Mouse (Mus musculus): ENCODE results near the gene Aldh3b3.
"Not testable (repeated sequence)": the region's sequence is repeated elsewhere in the genome, so short reads cannot be mapped to it uniquely, and the experiment has no call there.

Aldh3b3 gene

GRCm38 (mm10) chr19:3974608-3975007 lies 16.2 kb downstream of the Aldh3b3 start:
- not testable (repeated sequence) for DNase-seq (ENCODE audit: low spot score)

- no peak for DNase-seq (ENCODE audit: low spot score)
Observed at GRCm38 (mm10) chr19:3975866-3976265, 17.4 kb downstream of the Aldh3b3 start.

GRCm38 (mm10) chr19:3980309-3980708 lies 21.9 kb downstream of the Aldh3b3 start:
- peak; percentile 75 for DNase-seq (ENCODE audit: low spot score)

GRCm38 (mm10) chr19:3980917-3981316 lies 22.5 kb downstream of the Aldh3b3 start:
- DNase-seq (ENCODE audit: low spot score): no peak

DNA sequence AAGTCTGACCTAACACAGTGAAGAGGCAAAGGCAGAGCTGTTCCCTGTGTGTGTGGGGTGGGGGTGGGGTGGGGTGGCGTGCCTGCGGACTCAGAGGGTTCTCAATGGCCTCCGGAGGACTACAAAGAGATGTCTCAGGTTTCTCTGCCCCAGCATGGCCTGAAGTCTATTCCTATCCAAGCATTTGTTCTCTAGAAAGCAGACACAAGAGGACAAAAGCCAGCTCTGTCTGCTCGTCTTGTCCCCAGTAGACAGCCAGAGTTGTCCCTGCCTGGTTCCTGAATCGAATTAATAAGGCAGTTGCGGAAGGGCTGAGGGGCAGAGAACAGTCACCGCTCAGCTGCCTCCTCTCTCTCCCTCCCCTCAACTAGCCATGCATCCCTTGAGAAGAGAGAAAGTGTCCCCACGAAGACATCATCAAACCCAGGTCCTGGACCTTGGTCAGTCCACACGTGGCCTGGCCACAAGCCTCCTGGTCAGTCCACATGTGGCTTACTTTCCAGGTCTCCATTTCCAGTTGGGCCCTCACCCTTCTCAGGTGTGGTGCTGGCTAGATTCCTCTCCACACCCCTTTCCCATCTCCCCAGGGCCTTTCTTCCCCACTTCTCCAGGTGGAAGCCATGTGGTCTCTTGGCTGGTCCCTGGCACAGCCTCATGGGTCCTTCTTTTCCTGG lies 25.2 kb downstream of the Aldh3b3 start:
- no peak for DNase-seq (ENCODE audit: low spot score)

GRCm38 (mm10) chr19:3985261-3985681 lies 26.8 kb downstream of the Aldh3b3 start:
- DNase-seq (ENCODE audit: low spot score): no peak

DNA sequence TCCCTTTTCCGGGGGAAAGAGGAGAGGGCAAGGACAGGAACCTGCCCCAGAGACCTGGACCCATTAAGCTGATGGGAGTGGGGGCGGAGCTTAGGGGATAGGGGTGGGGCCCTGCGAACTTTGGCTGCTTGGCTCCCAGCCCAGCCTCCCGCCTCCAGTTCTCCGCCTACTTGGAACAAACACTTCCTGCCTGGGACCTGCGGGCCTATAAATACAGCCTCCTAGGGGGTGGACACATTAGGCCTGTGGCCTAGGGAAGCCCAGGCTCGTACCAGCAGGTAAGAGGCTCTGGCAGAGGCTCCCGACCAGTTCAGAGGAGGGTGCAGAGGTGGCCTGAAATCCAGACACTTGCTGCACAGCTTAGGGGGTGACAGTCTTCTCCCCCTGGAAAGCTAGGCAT lies 27.9 kb downstream of the Aldh3b3 start, which contains the start of gene Acy3:
Gene Acy3 (plus strand): TSS at position 237 of the 400 bp plus-strand sequence.
- DNase-seq (ENCODE audit: low spot score): peak; percentile 73

GRCm38 (mm10) chr19:3988066-3988465 lies 29.6 kb downstream of the Aldh3b3 start:
- no peak for DNase-seq (ENCODE audit: low spot score)

DNA sequence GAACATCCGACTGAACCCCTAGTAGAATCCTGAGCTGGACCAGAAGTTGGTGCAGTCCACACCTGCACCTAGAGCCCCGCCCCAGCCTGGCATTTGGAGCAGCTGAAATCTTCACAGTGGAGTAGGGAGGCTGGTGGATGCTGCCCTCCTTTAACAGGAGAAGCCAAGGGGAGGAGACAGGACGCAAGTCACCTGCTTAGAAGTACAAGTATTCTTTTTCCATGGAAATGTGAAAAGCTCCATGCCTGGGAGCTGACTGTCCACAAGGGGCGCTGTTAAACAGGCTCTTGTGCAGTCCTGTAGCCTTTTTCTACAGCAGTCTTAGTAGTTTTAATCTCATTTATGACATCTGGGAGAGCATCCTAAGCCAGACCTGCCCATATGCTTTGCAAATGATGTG lies 30.3 kb downstream of the Aldh3b3 start:
- DNase-seq (ENCODE audit: low spot score): no peak

- DNase-seq (ENCODE audit: low spot score): no peak
Observed at GRCm38 (mm10) chr19:3990804-3991203, 32.4 kb downstream of the Aldh3b3 start.

- no peak for DNase-seq (ENCODE audit: low spot score)
Observed at GRCm38 (mm10) chr19:3991562-3991961, 33.1 kb downstream of the Aldh3b3 start.

DNA sequence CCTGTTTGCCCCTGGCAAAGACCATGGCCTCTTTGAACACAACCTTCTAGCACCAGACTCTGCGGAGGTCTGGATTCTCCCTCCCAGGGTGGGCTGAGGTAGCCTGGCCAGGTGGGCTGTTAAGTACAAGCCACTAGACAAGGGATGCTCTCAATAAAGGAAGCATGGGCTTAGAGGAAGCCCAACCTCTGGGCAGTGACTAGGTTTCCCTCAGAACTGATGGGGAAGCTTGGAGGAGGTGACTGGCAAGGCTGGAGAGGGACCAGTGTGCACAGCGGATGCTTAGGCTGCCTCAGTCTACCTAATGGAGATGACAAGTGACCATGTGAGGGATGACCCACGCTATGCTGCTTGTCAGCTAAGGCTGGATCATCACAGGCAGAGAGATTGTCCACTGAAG lies 33.5 kb downstream of the Aldh3b3 start:
- DNase-seq (ENCODE audit: low spot score): no peak

GRCm38 (mm10) chr19:3992416-3992815 lies 34.0 kb downstream of the Aldh3b3 start, which contains the start of gene Tbx10:
Gene Tbx10 (plus strand): TSS chr19:3992752.
- no peak for DNase-seq (ENCODE audit: low spot score)

GRCm38 (mm10) chr19:3994932-3995331 lies 36.5 kb downstream of the Aldh3b3 start:
- DNase-seq (ENCODE audit: low spot score): no peak

- no peak for DNase-seq (ENCODE audit: low spot score)
Observed at GRCm38 (mm10) chr19:3995505-3995904, 37.1 kb downstream of the Aldh3b3 start.

GRCm38 (mm10) chr19:3996106-3996505 lies 37.7 kb downstream of the Aldh3b3 start:
- DNase-seq (ENCODE audit: low spot score): no peak

GRCm38 (mm10) chr19:3996747-3997146 lies 38.3 kb downstream of the Aldh3b3 start:
- DNase-seq (ENCODE audit: low spot score): no peak

GRCm38 (mm10) chr19:3997231-3997630 lies 38.8 kb downstream of the Aldh3b3 start:
- DNase-seq (ENCODE audit: low spot score): no peak

DNA sequence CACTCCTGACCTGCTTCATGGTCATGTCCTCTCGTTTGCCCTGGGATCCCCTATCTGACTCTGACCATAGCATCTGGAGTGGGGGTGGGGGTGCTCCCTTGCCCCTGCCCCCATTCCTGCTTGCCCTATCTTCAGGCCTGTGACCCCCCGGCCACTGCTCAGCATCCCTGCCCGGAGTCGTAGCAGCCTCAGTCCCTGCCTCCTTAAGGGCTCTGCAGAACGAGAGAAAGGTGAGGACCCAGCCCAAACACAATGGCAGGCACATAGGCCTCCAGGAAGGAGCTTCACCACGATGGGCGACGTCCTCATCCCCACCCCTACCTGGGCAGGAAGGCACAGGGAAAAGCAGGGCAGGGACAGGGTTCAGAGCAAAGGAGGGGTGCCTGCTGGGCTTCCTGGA lies 39.9 kb downstream of the Aldh3b3 start:
- no peak for DNase-seq (ENCODE audit: low spot score)

DNA sequence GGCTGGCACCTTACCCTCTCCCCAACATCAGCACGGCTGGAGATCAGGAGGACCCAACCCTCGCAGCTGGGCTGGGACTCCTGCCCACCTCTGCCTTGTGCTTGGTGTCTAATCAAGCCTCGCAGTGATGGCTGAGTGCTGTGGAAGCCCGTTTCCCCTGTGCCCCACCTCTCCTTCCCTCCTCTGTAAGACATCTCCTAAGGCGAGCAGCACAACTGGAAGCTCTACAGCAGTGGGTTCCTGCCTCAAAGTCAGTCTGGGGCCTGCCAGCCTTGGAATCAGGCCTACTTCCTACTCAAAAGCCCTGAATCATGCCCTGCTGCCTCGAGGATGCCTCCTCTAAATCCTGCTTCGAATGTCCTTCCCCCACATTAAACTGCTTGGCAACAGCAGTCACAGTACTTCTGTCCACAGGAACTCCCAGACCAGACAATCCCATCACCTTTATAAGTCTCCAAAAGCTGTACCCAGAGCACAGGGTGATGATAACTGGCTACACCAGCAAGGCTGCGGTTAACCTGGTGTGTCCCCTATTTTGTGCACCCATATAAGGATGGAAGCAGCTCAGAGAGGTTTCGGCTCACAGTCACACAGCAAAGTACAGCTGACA lies 40.8 kb downstream of the Aldh3b3 start:
- no peak for DNase-seq (ENCODE audit: low spot score)

GRCm38 (mm10) chr19:4000119-4000900 lies 41.9 kb downstream of the Aldh3b3 start, which contains the start of the genes Nudt8 and Gm49405:
Gene Nudt8 (plus strand): TSS chr19:4000580.
Gene Gm49405 (plus strand): TSS chr19:4000626.
- DNase-seq (ENCODE audit: low spot score): peak; percentile 92

- no peak for DNase-seq (ENCODE audit: low spot score)
Observed at GRCm38 (mm10) chr19:4000949-4001525, 42.6 kb downstream of the Aldh3b3 start.

All from ovary, postnatal 14 days (tissue).